Mouse (Mus musculus) neural tube, embryonic 15.5 days (tissue): Measurements from ENCODE around the gene Kitl. TPM values are rescaled to one million over a fixed set of nuclear protein-coding genes. Genes with fewer than 3 reads are reported as not detected.

ENCODE experiments used
- ATAC-seq: fragments of 200-750 bp; cut with Nextera tagmentation; 2 replicates; pipeline ENCODE4 v1.8.0; 2017; ENCODE audit warnings: mild to moderate bottlenecking, moderate TSS enrichment, moderate library complexity; ENCODE audit not compliant: low FRiP score
- H3K27ac ChIP-seq: fragments of 300-500 bp; sonication (generic); replicated peaks from 2 replicates; pipeline ENCODE4 v1.5.1; 2015; ENCODE audit warnings: mild to moderate bottlenecking, inconsistent platforms
- H3K27me3 ChIP-seq: fragments of 300-500 bp; sonication (generic); replicated peaks from 2 replicates; pipeline ENCODE4 v1.6.1; 2015; ENCODE audit warnings: inconsistent platforms
- H3K36me3 ChIP-seq: fragments of 300-500 bp; sonication (generic); 2 replicates; pipeline ENCODE4 v1.6.1; 2015; ENCODE audit warnings: inconsistent platforms
- H3K4me1 ChIP-seq: fragments of 300-500 bp; sonication (generic); 2 replicates; pipeline ENCODE4 v1.6.1; 2015; ENCODE audit warnings: inconsistent platforms
- H3K4me2 ChIP-seq: fragments of 300-500 bp; sonication (generic); 2 replicates; pipeline ENCODE4 v1.6.1; 2015; ENCODE audit warnings: inconsistent platforms, mild to moderate bottlenecking, moderate library complexity
- H3K4me3 ChIP-seq: fragments of 300-500 bp; sonication (generic); replicated peaks from 2 replicates; pipeline ENCODE4 v1.5.1; 2015; ENCODE audit warnings: mild to moderate bottlenecking, inconsistent platforms
- H3K9ac ChIP-seq: fragments of 300-500 bp; sonication (generic); replicated peaks from 2 replicates; pipeline ENCODE4 v1.6.1; 2015; ENCODE audit warnings: mild to moderate bottlenecking, inconsistent platforms
- H3K9me3 ChIP-seq: fragments of 300-500 bp; sonication (generic); replicated peaks from 2 replicates; pipeline ENCODE4 v1.6.1; 2016; ENCODE audit warnings: inconsistent platforms
- WGBS: fragments of 180-500 bp; shearing (Covaris S2); methylation state at CpG from one replicate; pipeline ENCODE4 v1.1.7; 2015; ENCODE audit warnings: mixed read lengths; 5-methylcytosine and 5-hydroxymethylcytosine counted together
- microRNA-seq: library from miRNA; unstranded; fragments of <30 nt; microRNA quantifications from one replicate; pipeline ENCODE4, GENCODE M21; 2017
- polyA plus RNA-seq: library from polyadenylated mRNA; unstranded; fragments of >200 nt; fragmentation: Nextera tagmentation; extraction: Ambion mirVana; gene quantifications from 2 replicates; pipeline ENCODE4 v1.2.1, GENCODE M21; 2015

Kitl gene
- polyA plus RNA-seq, 1 experiment from 2014 or later: 24.5 TPM

GRCm38 (mm10) chr10:100127837-100128743, 112.7 kb downstream of the Kitl start:
- Histone ChIP-seq H3K4me1 (peaks cover 5% of the 10 kb centered on the region), H3K27me3 (no peaks in the 10 kb centered on the region), H3K9ac (no peak overlapping the region), H3K36me3 (no peaks in the 10 kb centered on the region), H3K27ac (peak overlapping the region; percentile 3; the same call in 1 of the 2 replicates), H3K4me2 (peak overlapping the region; percentile 46), H3K4me3 (0 out of 2 replicates have a peak overlapping the region, but pooled peaks have one; percentile 9), H3K9me3 (no peaks in the 10 kb centered on the region)
- ATAC-seq: peak; percentile 82
- WGBS: 21% methylated on average over 23 of the region's 23 CpGs

- H3K36me3 ChIP-seq: no peaks in the 10 kb centered on the region
- H3K4me1 ChIP-seq: peaks cover 5% of the 10 kb centered on the region
- no peaks in the 10 kb centered on the region for H3K27me3 ChIP-seq
- no peak overlapping the region for H3K4me2 ChIP-seq
- no peak overlapping the region for H3K4me3 ChIP-seq
- no peaks in the 10 kb centered on the region for H3K9me3 ChIP-seq
- 70% methylated on average over 4 of the region's 4 CpGs for WGBS
- ATAC-seq: no peak
- H3K9ac ChIP-seq: no peak overlapping the region
- H3K27ac ChIP-seq: no peak overlapping the region
These were observed 116.2 kb downstream of the Kitl start for GRCm38 (mm10) chr10:100131657-100132056.

DNA sequence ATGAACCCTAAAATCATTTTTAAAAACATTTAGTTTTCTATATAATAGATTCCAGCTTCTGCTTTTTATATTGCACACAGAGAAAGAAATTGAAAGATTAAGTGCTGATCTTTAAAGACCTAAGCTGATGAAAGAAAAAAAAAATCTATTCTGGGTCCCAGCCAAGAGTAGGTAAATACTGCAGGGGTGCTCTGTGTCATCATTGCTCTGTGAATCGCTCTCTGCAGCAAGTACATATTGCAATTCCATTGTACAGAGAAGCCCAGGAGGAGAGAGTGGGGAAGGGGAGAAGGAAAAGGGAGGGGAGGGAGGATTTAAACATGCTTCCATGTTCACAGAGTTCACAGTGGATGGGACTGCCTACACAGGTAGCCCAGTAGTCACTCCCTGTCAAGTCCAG, 116.9 kb downstream of the Kitl start:
- peaks cover 5% of the 10 kb centered on the region for H3K4me1 ChIP-seq
- ATAC-seq: no peak
- no peaks in the 10 kb centered on the region for H3K27me3 ChIP-seq
- H3K36me3 ChIP-seq: no peaks in the 10 kb centered on the region
- no peak overlapping the region for H3K27ac ChIP-seq
- H3K9me3 ChIP-seq: no peaks in the 10 kb centered on the region
- H3K4me2 ChIP-seq: no peak overlapping the region
- H3K9ac ChIP-seq: no peak overlapping the region
- 69% methylated on average over 1 of the region's 1 CpGs for WGBS
- H3K4me3 ChIP-seq: no peak overlapping the region

DNA sequence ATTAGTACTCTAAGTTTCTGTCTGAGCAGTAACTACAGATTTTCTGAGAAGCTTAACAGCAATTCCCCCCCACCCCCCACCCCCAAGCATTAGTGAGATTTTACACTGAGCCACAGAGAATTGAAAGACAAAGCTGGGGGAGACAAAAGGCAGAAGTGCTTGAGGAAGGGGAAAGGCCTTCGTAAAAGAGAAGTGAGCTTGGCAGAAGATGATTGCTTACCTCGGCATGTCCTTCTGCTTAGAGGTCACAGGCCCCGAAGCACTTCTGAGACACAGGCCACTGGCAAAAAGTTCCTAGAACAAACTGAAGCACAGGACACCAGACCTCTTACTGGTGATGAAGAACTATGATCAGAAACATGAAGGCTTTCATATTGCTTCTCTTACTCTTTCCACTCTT, 123.1 kb downstream of the Kitl start:
- Histone ChIP-seq H3K27ac (no peak overlapping the region), H3K4me3 (no peak overlapping the region), H3K9ac (no peak overlapping the region), H3K4me1 (no peaks in the 10 kb centered on the region), H3K36me3 (no peaks in the 10 kb centered on the region), H3K27me3 (no peaks in the 10 kb centered on the region), H3K4me2 (no peak overlapping the region), H3K9me3 (no peaks in the 10 kb centered on the region)
- no peak for ATAC-seq
- 72% methylated on average over 3 of the region's 3 CpGs for WGBS

GRCm38 (mm10) chr10:100148123-100148522, 132.7 kb downstream of the Kitl start:
- no peak overlapping the region for H3K4me3 ChIP-seq
- whole genome bisulfite sequencing: 96% methylated on average over 6 of the region's 6 CpGs
- H3K4me1 ChIP-seq: no peaks in the 10 kb centered on the region
- no peaks in the 10 kb centered on the region for H3K27me3 ChIP-seq
- no peak overlapping the region for H3K4me2 ChIP-seq
- ATAC-seq: no peak
- no peaks in the 10 kb centered on the region for H3K36me3 ChIP-seq
- H3K9me3 ChIP-seq: no peaks in the 10 kb centered on the region
- H3K27ac ChIP-seq: no peak overlapping the region
- H3K9ac ChIP-seq: no peak overlapping the region

Small RNA genes within 50 kb of the gene (microRNA-seq; reads per million reads assigned to microRNA genes)
- gene Gm22918: not detected
- not detected for gene Gm25287
